Mouse (Mus musculus) liver, embryonic 14.5 days (tissue): ENCODE results near the gene Klhl12. TPM values are rescaled to one million over a fixed set of nuclear protein-coding genes. Genes with fewer than 3 reads are reported as not detected.

Experiments used
- ATAC-seq: fragments of 200-750 bp; cut with Nextera tagmentation; 2 replicates; pipeline ENCODE4 v1.8.0; 2017; ENCODE audit warnings: moderate number of reproducible peaks, mild to moderate bottlenecking, moderate library complexity; ENCODE audit not compliant: insufficient read depth
- DNase-seq, 3 experiments: peaks; one replicate each; pipeline ENCODE4 v3.0.0-alpha.2; 2012 to 2013; ENCODE audit warnings: low read depth in 3 of 3, low spot score in 3 of 3
- H3K27ac ChIP-seq: fragments of 300-500 bp; sonication (generic); 2 replicates; pipeline ENCODE4 v1.5.1; 2014; ENCODE audit warnings: moderate library complexity, mild to moderate bottlenecking, control low read depth, inconsistent platforms
- H3K27me3 ChIP-seq: fragments of 300-500 bp; sonication (generic); 2 replicates; pipeline ENCODE4 v1.6.1; 2014; ENCODE audit warnings: mild to moderate bottlenecking, low read length, moderate library complexity; ENCODE audit not compliant: control insufficient read depth, insufficient read depth
- H3K36me3 ChIP-seq: fragments of 300-500 bp; sonication (generic); replicated peaks from 2 replicates; pipeline ENCODE4 v1.6.1; 2014; ENCODE audit warnings: low read depth; ENCODE audit not compliant: control insufficient read depth, insufficient read depth
- H3K4me1 ChIP-seq, 2 experiments: fragments of 200-500 bp in 1 of 2; fragments of 300-500 bp in 1 of 2; sonication (generic) in 1 of 2; replicated peaks; 2 replicates each; pipeline ENCODE4 v1.6.1; 2012 to 2014; ENCODE audit warnings: antibody characterized with exemption in 1 of 2, inconsistent platforms in 1 of 2, low read length in 1 of 2; ENCODE audit not compliant: control insufficient read depth in 2 of 2, insufficient read depth in 2 of 2
- H3K4me2 ChIP-seq: fragments of 300-500 bp; sonication (generic); 2 replicates; pipeline ENCODE4 v1.6.1; 2014; ENCODE audit warnings: low read depth, mild to moderate bottlenecking, control low read depth, moderate library complexity
- H3K4me3 ChIP-seq, 2 experiments: fragments of 200-500 bp in 1 of 2; fragments of 300-500 bp in 1 of 2; sonication (generic) in 1 of 2; 2 replicates each; pipeline ENCODE4 v1.5.1; 2012 to 2014; ENCODE audit warnings: low read depth in 2 of 2, low read length in 2 of 2, mild to moderate bottlenecking in 2 of 2, control low read depth in 1 of 2, inconsistent platforms in 1 of 2, moderate library complexity in 1 of 2; ENCODE audit not compliant: insufficient read depth in 1 of 2
- H3K9ac ChIP-seq: fragments of 300-500 bp; sonication (generic); replicated peaks from 2 replicates; pipeline ENCODE4 v1.6.1; 2014; ENCODE audit warnings: mild to moderate bottlenecking, control low read depth, moderate library complexity
- H3K9me3 ChIP-seq: fragments of 300-500 bp; sonication (generic); 2 replicates; pipeline ENCODE4 v1.6.1; 2016; ENCODE audit warnings: low read length, mixed read lengths; ENCODE audit not compliant: control insufficient read depth
- CTCF ChIP-seq: IDR thresholded peaks from 2 replicates; pipeline ENCODE4 v1.5.1; 2016; ENCODE audit warnings: antibody characterized with exemption, low read depth, control low read depth
- EP300 ChIP-seq: IDR thresholded peaks from 2 replicates; pipeline ENCODE4 v1.6.1; 2016; ENCODE audit warnings: antibody characterized with exemption, low read depth
- WGBS: fragments of 180-500 bp; shearing (Covaris S2); extraction: QIAGEN DNeasy Blood & Tissue Kit; methylation state at CpG from one replicate; pipeline ENCODE4 v1.1.7; 2014; ENCODE audit not compliant: insufficient replicate concordance; 5-methylcytosine and 5-hydroxymethylcytosine counted together
- polyA plus RNA-seq, 2 experiments: library from polyadenylated mRNA; depleted of rRNA in 1 of 2; stranded (reverse) in 1 of 2; unstranded in 1 of 2; fragments of >200 nt; fragmentation: Nextera tagmentation in 1 of 2; extraction: Ambion mirVana in 1 of 2; gene quantifications; 2 replicates each; pipeline versions ENCODE4 v1.2.1 to v1.2.3; 2012 to 2014

Klhl12 gene
- polyA plus RNA-seq, 2 experiments: 17.9 to 28.0 TPM

- WGBS: 88% methylated on average over 1 of the region's 1 CpGs
- no peak for TF ChIP-seq CTCF
- TF ChIP-seq EP300: no peak
- Histone ChIP-seq H3K4me2 (no peak overlapping the region), H3K4me1 (peaks cover 12 to 16% of the 10 kb centered on the region in 2 experiments), H3K9me3 (no peaks in the 10 kb centered on the region), H3K27me3 (no peaks in the 10 kb centered on the region), H3K9ac (no peak overlapping the region), H3K27ac (no peak overlapping the region), H3K36me3 (no peaks in the 10 kb centered on the region), H3K4me3 (no peak overlapping the region)
- DNase-seq (no peak), ATAC-seq (no peak)
Measured at GRCm38 (mm10) chr1:134535054-134535453, 79.7 kb downstream of the Klhl12 start.

- no peak overlapping the region for H3K4me3 ChIP-seq
- H3K27me3 ChIP-seq: no peaks in the 10 kb centered on the region
- H3K4me1 ChIP-seq: peaks cover 10 to 12% of the 10 kb centered on the region in 2 experiments
- no peak overlapping the region; the same call in 1 of the 2 replicates for H3K4me2 ChIP-seq
- DNase-seq (no peak), ATAC-seq (no peak; the same call in 1 of the 2 replicates)
- WGBS: 44% methylated on average over 3 of the region's 3 CpGs
- H3K36me3 ChIP-seq: no peaks in the 10 kb centered on the region
- H3K9ac ChIP-seq: no peak overlapping the region
- TF ChIP-seq CTCF: no peak
- no peak for TF ChIP-seq EP300
- H3K9me3 ChIP-seq: no peaks in the 10 kb centered on the region
- H3K27ac ChIP-seq: no peak overlapping the region
Measured at GRCm38 (mm10) chr1:134535513-134535912, 80.2 kb downstream of the Klhl12 start.

DNA sequence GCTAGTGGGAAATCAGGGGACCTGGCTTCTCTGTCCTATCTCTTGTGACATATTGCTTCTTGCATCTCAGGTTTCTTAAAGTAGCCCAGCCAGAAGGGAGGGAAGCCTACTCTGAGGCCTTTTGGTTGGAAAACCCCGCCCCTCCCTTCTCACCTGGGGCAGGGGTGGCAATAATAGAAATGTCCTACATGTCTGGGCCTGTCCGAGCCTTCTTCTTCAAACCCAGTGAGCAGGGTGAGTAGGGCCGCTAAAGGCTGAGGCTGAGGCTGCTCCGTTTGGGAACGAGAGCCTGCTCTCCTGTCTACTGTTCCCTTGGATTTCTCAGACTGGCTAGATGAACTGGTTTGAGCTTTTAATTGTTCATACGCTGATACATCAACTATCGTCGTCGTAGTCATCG lies 85.3 kb downstream of the Klhl12 start:
- no peak for ATAC-seq
- Histone ChIP-seq H3K4me3 (no peak overlapping the region), H3K27me3 (no peaks in the 10 kb centered on the region), H3K4me1 (peaks cover 3 to 4% of the 10 kb centered on the region in 2 experiments; a peak in 3 of 4 replicates), H3K9me3 (no peaks in the 10 kb centered on the region; the same call in 1 of the 2 replicates), H3K4me2 (no peak overlapping the region), H3K36me3 (no peaks in the 10 kb centered on the region), H3K27ac (no peak overlapping the region), H3K9ac (no peak overlapping the region)
- DNase-seq: no peak
- 80% methylated on average over 10 of the region's 10 CpGs for WGBS
- no peak for TF ChIP-seq EP300
- no peak for TF ChIP-seq CTCF

Other genes with a start within 250 kb of the Klhl12 start
- 0.13 and 0.19 TPM in 2 replicates for gene Adora1, start 220.1 kb upstream of the Klhl12 start, polyA plus RNA-seq (2012; rRNA removed)
- gene Adora1, start 220.1 kb upstream of the Klhl12 start, polyA plus RNA-seq (2014; fragmentation: Nextera tagmentation; extraction: Ambion mirVana): 0.06 and 0.10 TPM in 2 replicates
- gene Myog, start 165.5 kb upstream of the Klhl12 start, polyA plus RNA-seq (2012; rRNA removed): 0.06 and 0.09 TPM in 2 replicates
- gene Myog, start 165.5 kb upstream of the Klhl12 start, polyA plus RNA-seq (2014; fragmentation: Nextera tagmentation; extraction: Ambion mirVana): not detected in 2 replicates
- gene Ppfia4, start 122.6 kb upstream of the Klhl12 start, polyA plus RNA-seq (2012; rRNA removed): 1.2 TPM in 2 replicates
- 1.1 and 1.8 TPM in 2 replicates for gene Ppfia4, start 122.6 kb upstream of the Klhl12 start, polyA plus RNA-seq (2014; fragmentation: Nextera tagmentation; extraction: Ambion mirVana)
- gene Tmem183a, start 93.6 kb upstream of the Klhl12 start, polyA plus RNA-seq (2012; rRNA removed): 34.1 and 35.4 TPM in 2 replicates
- gene Tmem183a, start 93.6 kb upstream of the Klhl12 start, polyA plus RNA-seq (2014; fragmentation: Nextera tagmentation; extraction: Ambion mirVana): 49.1 and 59.1 TPM in 2 replicates
- gene 4933406M09Rik, start 69.6 kb upstream of the Klhl12 start, polyA plus RNA-seq (2012; rRNA removed): not detected in 2 replicates
- gene 4933406M09Rik, start 69.6 kb upstream of the Klhl12 start, polyA plus RNA-seq (2014; fragmentation: Nextera tagmentation; extraction: Ambion mirVana): not detected in 2 replicates
- gene Cyb5r1, start 50.0 kb upstream of the Klhl12 start, polyA plus RNA-seq (2012; rRNA removed): 13.0 and 14.9 TPM in 2 replicates
- gene Cyb5r1, start 50.0 kb upstream of the Klhl12 start, polyA plus RNA-seq (2014; fragmentation: Nextera tagmentation; extraction: Ambion mirVana): 10.8 and 10.9 TPM in 2 replicates
- gene Adipor1, start 40.2 kb upstream of the Klhl12 start, polyA plus RNA-seq (2012; rRNA removed): 56.1 and 59.6 TPM in 2 replicates
- gene Adipor1, start 40.2 kb upstream of the Klhl12 start, polyA plus RNA-seq (2014; fragmentation: Nextera tagmentation; extraction: Ambion mirVana): 126 and 134 TPM in 2 replicates
- gene Rabif, start 39.1 kb downstream of the Klhl12 start, polyA plus RNA-seq (2012; rRNA removed): 8.9 and 9.7 TPM in 2 replicates
- gene Rabif, start 39.1 kb downstream of the Klhl12 start, polyA plus RNA-seq (2014; fragmentation: Nextera tagmentation; extraction: Ambion mirVana): 16.8 and 18.2 TPM in 2 replicates
- not detected in 2 replicates for gene Mgat4e, start 94.2 kb downstream of the Klhl12 start, polyA plus RNA-seq (2012; rRNA removed)
- not detected in 2 replicates for gene Mgat4e, start 94.2 kb downstream of the Klhl12 start, polyA plus RNA-seq (2014; fragmentation: Nextera tagmentation; extraction: Ambion mirVana)
- gene Kdm5b, start 104.6 kb downstream of the Klhl12 start, polyA plus RNA-seq (2012; rRNA removed): 1.5 and 1.8 TPM in 2 replicates
- gene Kdm5b, start 104.6 kb downstream of the Klhl12 start, polyA plus RNA-seq (2014; fragmentation: Nextera tagmentation; extraction: Ambion mirVana): 4.2 and 4.9 TPM in 2 replicates
- 0.04 TPM in 2 replicates for gene Syt2, start 191.1 kb downstream of the Klhl12 start, polyA plus RNA-seq (2012; rRNA removed)
- gene Syt2, start 191.1 kb downstream of the Klhl12 start, polyA plus RNA-seq (2014; fragmentation: Nextera tagmentation; extraction: Ambion mirVana): 0.08 TPM in 1 of 2 replicates, not detected in the other